Mouse (Mus musculus): ENCODE data around the gene Klrb1a.

The Klrb1a gene

GRCm38 (mm10) chr6:128602026-128602425, 21.3 kb downstream of the Klrb1a start:
- no peak for DNase-seq (ENCODE audit: low read depth, low spot score)

- no peak for DNase-seq (ENCODE audit: low read depth, low spot score)
Measured at GRCm38 (mm10) chr6:128599555-128599954, 23.8 kb downstream of the Klrb1a start.

- DNase-seq (ENCODE audit: low read depth, low spot score): no peak
Measured at GRCm38 (mm10) chr6:128598256-128599047, 24.9 kb downstream of the Klrb1a start.

DNA sequence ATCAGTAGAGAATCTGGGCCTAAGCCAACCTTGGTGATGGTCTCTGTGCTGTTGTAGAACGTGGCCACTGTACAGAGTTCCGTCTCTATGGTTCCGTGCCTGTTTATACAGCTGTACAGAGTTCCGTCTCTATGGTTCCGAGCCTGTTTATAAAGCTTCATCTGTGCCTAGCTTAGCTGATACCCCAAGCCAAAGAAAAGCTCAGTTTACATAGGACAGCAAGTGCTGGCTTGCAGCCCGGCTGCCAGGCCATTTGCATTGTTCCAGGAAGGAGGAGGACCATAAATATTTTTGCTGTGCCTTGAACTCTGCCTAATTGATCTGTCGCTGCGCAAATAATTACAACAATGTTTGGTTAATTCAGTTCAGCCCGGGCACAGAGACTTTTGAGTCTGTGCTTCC, 26.2 kb downstream of the Klrb1a start:
- no peak for DNase-seq (ENCODE audit: low read depth, low spot score)

DNA sequence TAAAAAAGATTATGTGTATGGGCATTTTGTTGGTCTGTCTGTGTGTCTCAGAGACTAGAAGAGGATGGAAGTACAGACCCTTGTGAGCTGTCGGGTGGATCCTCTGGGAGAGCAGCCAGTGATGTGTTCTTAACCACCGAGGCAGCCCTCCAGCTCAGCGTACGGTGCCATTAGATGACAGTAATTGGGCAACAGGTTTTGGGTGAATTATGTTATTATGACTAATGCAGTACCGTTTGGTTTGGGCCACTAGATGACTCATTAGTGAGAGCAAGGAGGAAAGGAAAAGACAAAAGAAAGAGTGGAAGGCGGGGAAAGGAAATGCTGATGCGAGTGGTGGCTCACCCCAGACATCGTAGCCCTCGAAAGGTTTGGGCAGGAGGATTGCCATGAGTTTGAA, 28.7 kb downstream of the Klrb1a start:
- DNase-seq (ENCODE audit: low read depth, low spot score): no peak

DNA sequence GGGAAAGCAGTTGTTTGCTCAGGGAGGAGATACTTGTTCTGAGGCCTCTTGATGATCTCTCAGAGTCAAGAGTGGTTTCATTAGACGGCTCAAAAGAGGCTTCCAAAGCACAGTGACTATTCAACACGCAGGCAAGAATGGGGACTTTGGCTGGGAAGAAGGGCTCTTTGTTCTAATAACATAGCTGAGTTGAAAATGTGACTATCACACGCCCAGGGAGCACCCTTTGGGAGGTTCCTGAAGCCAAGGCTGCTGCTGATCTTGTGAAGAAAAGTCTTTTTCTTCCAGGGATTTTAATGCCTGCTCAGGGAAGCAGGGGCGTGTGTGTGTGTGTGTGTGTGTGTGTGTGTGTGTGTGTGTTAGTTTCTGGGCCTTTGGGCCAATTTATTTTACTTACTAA, 33.9 kb downstream of the Klrb1a start:
- DNase-seq (ENCODE audit: low read depth, low spot score): no peak

- no peak for DNase-seq (ENCODE audit: low read depth, low spot score)
Measured at GRCm38 (mm10) chr6:128587619-128588018, 35.7 kb downstream of the Klrb1a start.

DNA sequence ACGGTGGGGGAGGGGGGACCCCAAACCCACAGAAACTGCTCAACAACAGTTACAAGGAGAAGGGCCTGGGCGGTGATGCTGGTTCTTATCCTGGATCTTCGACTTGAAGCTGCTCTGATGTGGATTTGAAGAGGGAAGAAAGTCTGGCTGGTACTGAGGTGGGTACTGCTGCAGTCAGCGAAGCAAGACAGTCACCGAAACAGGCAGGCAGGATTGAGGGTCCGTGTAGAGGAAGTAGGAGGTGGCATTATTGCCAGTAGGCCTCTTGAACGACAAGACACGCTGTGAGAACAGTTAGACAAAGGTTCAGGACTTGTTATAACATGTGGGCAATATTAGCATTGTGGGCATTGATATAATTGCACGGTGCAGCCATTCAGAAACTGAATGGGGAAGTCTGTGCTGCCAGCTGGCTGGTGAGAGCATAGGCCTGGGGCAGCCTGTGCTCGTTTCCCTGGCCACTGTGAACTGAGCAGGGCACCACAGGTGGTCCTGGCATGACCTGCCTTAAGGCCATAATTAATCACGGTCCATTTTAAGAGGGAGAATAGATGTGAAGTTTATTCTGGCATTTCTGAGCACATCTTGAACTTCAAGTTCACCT, 37.6 kb downstream of the Klrb1a start:
- no peak for DNase-seq (ENCODE audit: low read depth, low spot score)

- DNase-seq (ENCODE audit: low read depth, low spot score): no peak
Measured at GRCm38 (mm10) chr6:128584070-128584660, 39.2 kb downstream of the Klrb1a start.

DNA sequence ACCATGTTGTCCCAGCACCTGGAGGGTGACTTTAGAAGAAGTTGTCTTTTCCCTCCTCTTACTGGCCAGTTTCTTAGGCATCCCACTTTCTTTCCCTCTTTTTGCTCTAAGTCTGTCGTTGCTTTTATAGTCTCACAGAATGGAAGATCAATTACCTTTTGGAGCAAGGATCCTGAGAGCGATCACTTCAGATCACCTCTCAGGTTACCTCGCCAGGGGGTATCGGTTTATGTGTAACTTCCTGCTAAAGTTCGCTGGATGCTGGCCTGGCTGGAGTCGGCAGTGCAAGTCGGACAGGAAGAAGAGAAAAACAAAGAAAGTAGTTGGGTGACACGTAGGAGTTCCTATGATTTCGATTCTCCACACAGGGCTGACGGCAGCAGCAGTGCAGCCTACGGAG, 41.8 kb downstream of the Klrb1a start, which contains the start of gene A2ml1:
Gene A2ml1, minus strand, starts transcription at position 101 of the 400 bp plus-strand sequence.
- no peak for DNase-seq (ENCODE audit: low read depth, low spot score)

GRCm38 (mm10) chr6:128577301-128577700, 46.0 kb downstream of the Klrb1a start:
- DNase-seq (ENCODE audit: low read depth, low spot score): no peak

DNA sequence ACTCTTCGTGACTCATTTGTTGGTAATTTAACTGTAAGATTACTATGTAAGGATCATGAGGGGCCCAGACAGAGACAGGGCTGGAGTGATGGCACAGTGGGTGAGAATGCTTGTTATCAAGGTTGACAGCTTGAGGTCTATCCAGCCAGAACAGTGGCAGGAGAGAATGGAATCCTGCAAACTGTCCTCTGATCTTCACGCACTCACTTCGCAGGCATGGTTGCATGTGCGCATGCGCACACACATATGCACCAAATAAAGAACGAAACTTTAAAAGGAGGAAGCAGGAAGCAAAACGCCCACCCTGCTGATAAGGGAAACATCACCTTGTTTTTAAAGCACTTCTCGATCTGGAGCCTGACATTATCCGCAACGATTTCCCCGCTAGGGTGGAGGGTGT, 56.7 kb downstream of the Klrb1a start:
- no peak for DNase-seq (ENCODE audit: low read depth, low spot score)

All from WW6 (cell line).